Mouse (Mus musculus): Measurements from ENCODE around the gene Bphl. TPM values are rescaled to one million over a fixed set of nuclear protein-coding genes. Genes with fewer than 3 reads are reported as not detected.

Gene Bphl
- total RNA-seq (2023): 10.9 TPM

GRCm38 (mm10) chr13:34037172-34038055, at the start of gene Bphl:
Gene Bphl (plus strand): TSS chr13:34037597.

GRCm38 (mm10) chr13:34002058-34003006, 35.1 kb upstream of the Bphl start, which contains the start of the genes Ripk1 and Serpinb6a:
Gene Ripk1 (plus strand): TSS chr13:34002363.
Gene Serpinb6a (minus strand): TSS chr13:34002794.

GRCm38 (mm10) chr13:34077492-34078271, 40.3 kb downstream of the Bphl start, which contains the start of gene Tubb2a:
Gene Tubb2a (minus strand): TSS chr13:34078007.

Other genes with a start within 250 kb of the Bphl start
- gene Serpinb6e, start 194.2 kb upstream of the Bphl start, total RNA-seq (2023): not detected
- not detected for gene Serpinb6c, start 131.9 kb upstream of the Bphl start, total RNA-seq (2023)
- 2.8 TPM for gene Nqo2, start 72.9 kb upstream of the Bphl start, total RNA-seq (2023)
- gene Ripk1, start 35.2 kb upstream of the Bphl start, total RNA-seq (2023): 74.5 TPM
- 12.4 TPM for gene Serpinb6a, start 34.8 kb upstream of the Bphl start, total RNA-seq (2023)
- gene Tubb2a, start 40.4 kb downstream of the Bphl start, total RNA-seq (2023): 42.0 TPM
- gene Tubb2b, start 92.9 kb downstream of the Bphl start, total RNA-seq (2023): 3.4 TPM
- 28.2 TPM for gene Psmg4, start 125.4 kb downstream of the Bphl start, total RNA-seq (2023)

All from CD8-positive naive resting alpha-beta T cell, adult 57 days (primary cell).